Mouse (Mus musculus) hindbrain, embryonic 14.5 days (tissue): ENCODE data around the gene Gng12. TPM values are rescaled to one million over a fixed set of nuclear protein-coding genes. Genes with fewer than 3 reads are reported as not detected.
A peak's percentile ranks its signal among the peaks of the same experiment; 100 is the strongest.
"Not testable (repeated sequence)": the region's sequence is repeated elsewhere in the genome, so short reads cannot be mapped to it uniquely, and the experiment has no call there.

Source experiments
- ATAC-seq: fragments of 200-750 bp; cut with Nextera tagmentation; 2 replicates; pipeline ENCODE4 v1.8.0; 2017; ENCODE audit warnings: moderate number of reproducible peaks, mild to moderate bottlenecking, moderate TSS enrichment, moderate library complexity; ENCODE audit not compliant: low FRiP score
- DNase-seq: peaks from one replicate; pipeline ENCODE4 v3.0.0-alpha.2; 2015; ENCODE audit warnings: low spot score
- H3K27ac ChIP-seq: fragments of 300-500 bp; sonication (generic); 2 replicates; pipeline ENCODE4 v1.5.1; 2014; ENCODE audit warnings: mild to moderate bottlenecking, moderate library complexity
- H3K27me3 ChIP-seq: fragments of 300-500 bp; sonication (generic); 2 replicates; pipeline ENCODE4 v1.6.1; 2014; ENCODE audit warnings: mild to moderate bottlenecking, low read length, mixed read lengths; ENCODE audit not compliant: control insufficient read depth, insufficient read depth
- H3K36me3 ChIP-seq: fragments of 300-500 bp; sonication (generic); replicated peaks from 2 replicates; pipeline ENCODE4 v1.6.1; 2014; ENCODE audit not compliant: control insufficient read depth, insufficient read depth
- H3K4me1 ChIP-seq: fragments of 300-500 bp; sonication (generic); replicated peaks from 2 replicates; pipeline ENCODE4 v1.6.1; 2014; ENCODE audit warnings: antibody characterized with exemption, low read length, mixed read lengths; ENCODE audit not compliant: control insufficient read depth, insufficient read depth
- H3K4me2 ChIP-seq: fragments of 300-500 bp; sonication (generic); replicated peaks from 2 replicates; pipeline ENCODE4 v1.6.1; 2014; ENCODE audit warnings: mild to moderate bottlenecking, moderate library complexity
- H3K4me3 ChIP-seq: fragments of 300-500 bp; sonication (generic); replicated peaks from 2 replicates; pipeline ENCODE4 v1.5.1; 2014; ENCODE audit warnings: mild to moderate bottlenecking, low read length
- H3K9ac ChIP-seq: fragments of 300-500 bp; sonication (generic); 2 replicates; pipeline ENCODE4 v1.6.1; 2014
- H3K9me3 ChIP-seq: fragments of 300-500 bp; sonication (generic); 2 replicates; pipeline ENCODE4 v1.6.1; 2016; ENCODE audit warnings: low read length; ENCODE audit not compliant: control insufficient read depth
- WGBS: fragments of 180-500 bp; shearing (Covaris S2); extraction: QIAGEN DNeasy Blood & Tissue Kit; methylation state at CpG from one replicate; pipeline ENCODE4 v1.1.7; 2014; 5-methylcytosine and 5-hydroxymethylcytosine counted together
- polyA plus RNA-seq: library from polyadenylated mRNA; unstranded; fragments of >200 nt; fragmentation: Nextera tagmentation; extraction: Ambion mirVana; gene quantifications from 2 replicates; pipeline ENCODE4 v1.2.1, GENCODE M21; 2014

The Gng12 gene
- polyA plus RNA-seq, 1 experiment from 2014 or later = 71.2 TPM

DNA sequence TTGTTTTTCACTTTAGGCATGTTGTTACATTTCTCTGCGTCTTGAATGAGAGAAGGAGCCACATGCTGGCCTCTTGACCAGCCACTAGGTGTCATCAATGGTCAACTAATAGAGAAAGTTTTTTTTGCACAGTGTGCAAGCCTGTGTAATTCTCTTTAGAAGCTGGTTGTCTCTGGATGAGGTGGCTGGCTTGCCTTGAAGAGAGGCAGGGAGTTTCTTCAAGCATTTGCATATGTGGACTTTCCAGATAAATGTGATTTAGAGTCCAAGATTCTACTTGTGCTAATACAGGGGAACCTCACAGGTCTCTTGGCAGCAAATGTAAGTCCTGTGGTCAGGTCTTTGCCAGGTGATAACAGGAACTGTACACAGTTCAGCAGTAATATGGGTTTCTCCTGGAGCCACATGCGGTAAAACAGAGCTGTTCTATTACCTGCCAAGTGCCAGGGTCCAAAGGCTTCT lies 66.4 kb downstream of the Gng12 start:
- no peak overlapping the region for H3K4me2 ChIP-seq
- H3K9ac ChIP-seq = no peak overlapping the region
- WGBS = 35% methylated on average over 2 of the region's 2 CpGs
- ATAC-seq (peak; percentile 87), DNase-seq (peak; percentile 84)
- H3K27me3 ChIP-seq = no peaks in the 10 kb centered on the region
- no peak overlapping the region for H3K27ac ChIP-seq
- no peaks in the 10 kb centered on the region for H3K36me3 ChIP-seq
- H3K4me3 ChIP-seq = no peak overlapping the region
- H3K9me3 ChIP-seq = no peaks in the 10 kb centered on the region
- 0 out of 2 replicates have a peak, but pooled peaks cover 4% of the 10 kb centered on the region for H3K4me1 ChIP-seq

DNA sequence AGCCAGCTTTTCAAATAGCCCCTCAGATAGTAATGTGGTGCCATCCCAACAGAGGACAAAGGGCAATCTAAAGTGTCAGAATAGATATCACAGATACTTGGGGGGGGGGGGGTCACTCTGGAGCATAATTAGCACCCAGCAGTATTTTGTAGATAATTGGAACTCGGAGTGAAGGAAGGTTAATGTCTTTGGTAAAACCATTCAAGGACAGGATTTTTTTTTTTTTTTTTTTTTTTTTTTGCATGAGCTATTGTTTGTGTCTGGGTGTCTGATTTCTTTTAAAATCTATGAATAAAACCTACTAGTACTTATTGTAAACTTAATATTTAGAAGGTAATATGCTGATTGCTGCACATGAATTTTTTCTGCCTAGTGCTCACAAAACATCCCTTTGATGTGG lies 66.9 kb downstream of the Gng12 start:
- ATAC-seq = no peak
- Histone ChIP-seq H3K9me3 (no peaks in the 10 kb centered on the region), H3K27me3 (no peaks in the 10 kb centered on the region), H3K4me3 (no peak overlapping the region), H3K4me2 (no peak overlapping the region), H3K9ac (no peak overlapping the region), H3K27ac (no peak overlapping the region), H3K36me3 (no peaks in the 10 kb centered on the region), H3K4me1 (0 out of 2 replicates have a peak, but pooled peaks cover 4% of the 10 kb centered on the region)
- 80% methylated on average over 1 of the region's 1 CpGs for WGBS
- no peak for DNase-seq

DNA sequence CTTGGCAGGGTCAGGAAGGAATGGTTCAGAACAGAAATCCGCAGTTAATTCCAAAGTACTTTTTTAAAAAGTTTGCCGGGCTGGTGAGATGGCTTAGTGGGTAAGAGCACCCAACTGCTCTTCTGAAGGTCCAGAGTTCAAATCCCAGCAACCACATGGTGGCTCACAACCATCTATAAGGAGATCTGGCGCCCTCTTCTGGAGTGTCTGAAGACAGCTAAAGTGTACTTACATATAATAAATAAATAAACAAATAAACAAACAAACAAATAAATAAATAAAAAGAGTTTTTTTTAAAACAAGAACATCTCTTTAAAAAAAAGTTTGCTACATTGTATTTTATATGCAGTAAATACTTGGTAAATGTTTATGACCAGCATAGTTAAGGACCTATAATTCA lies 67.5 kb downstream of the Gng12 start:
- not testable (repeated sequence) for ATAC-seq, H3K4me1 ChIP-seq, H3K4me2 ChIP-seq, H3K36me3 ChIP-seq, H3K27ac ChIP-seq, DNase-seq, H3K4me3 ChIP-seq, H3K9me3 ChIP-seq, H3K9ac ChIP-seq, H3K27me3 ChIP-seq
- WGBS = 90% methylated on average over 3 of the region's 3 CpGs

DNA sequence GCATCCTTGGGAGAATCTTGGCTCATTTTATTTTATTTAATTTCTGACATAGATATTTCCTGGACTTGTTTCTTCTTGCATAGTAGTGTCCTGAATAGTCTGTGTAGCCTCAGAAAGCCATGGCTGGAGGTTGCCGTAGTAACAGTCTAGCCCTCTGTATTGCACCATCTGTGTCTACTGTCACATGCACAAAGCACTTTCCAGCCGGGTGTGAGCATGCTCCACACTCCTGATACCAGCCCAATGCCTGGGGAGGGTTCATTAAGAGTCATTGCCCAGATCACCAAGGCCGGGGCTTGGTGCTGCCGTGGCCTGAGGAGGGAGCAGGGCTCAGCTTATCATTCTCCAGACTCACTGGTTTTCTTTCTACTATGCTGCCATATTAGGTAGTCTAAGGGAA lies 68.0 kb downstream of the Gng12 start:
- Histone ChIP-seq H3K9ac (no peak overlapping the region), H3K4me2 (no peak overlapping the region), H3K27ac (no peak overlapping the region), H3K36me3 (no peaks in the 10 kb centered on the region), H3K4me3 (no peak overlapping the region), H3K4me1 (0 out of 2 replicates have a peak, but pooled peaks cover 4% of the 10 kb centered on the region), H3K27me3 (no peaks in the 10 kb centered on the region), H3K9me3 (no peaks in the 10 kb centered on the region)
- DNase-seq = no peak
- 23% methylated on average over 4 of the region's 4 CpGs for WGBS
- ATAC-seq = peak; percentile 86

DNA sequence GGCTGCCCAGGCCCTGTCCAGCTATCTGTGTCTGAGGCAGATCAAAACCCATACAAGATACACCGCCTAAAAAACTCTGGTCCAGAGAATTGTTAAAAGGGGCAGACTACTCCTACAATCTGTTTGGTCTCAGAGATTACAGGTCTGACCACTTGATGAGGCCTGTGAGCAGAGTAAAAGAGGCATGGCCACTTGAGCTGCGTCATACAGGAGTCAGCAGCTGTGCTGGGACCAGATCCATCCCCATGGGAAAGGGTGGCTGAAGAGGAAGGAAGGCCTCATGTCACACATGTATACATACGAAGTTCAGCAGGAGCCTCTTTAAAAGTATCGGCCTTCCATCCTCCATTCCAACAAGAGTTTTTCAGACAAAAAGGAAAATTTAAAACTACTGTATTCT lies 69.0 kb downstream of the Gng12 start:
- ATAC-seq (no peak), DNase-seq (no peak)
- Histone ChIP-seq H3K36me3 (no peaks in the 10 kb centered on the region), H3K9ac (no peak overlapping the region), H3K4me2 (no peak overlapping the region), H3K4me3 (no peak overlapping the region), H3K27me3 (no peaks in the 10 kb centered on the region), H3K27ac (no peak overlapping the region), H3K4me1 (0 out of 2 replicates have a peak, but pooled peaks cover 4% of the 10 kb centered on the region), H3K9me3 (no peaks in the 10 kb centered on the region)
- WGBS = 78% methylated on average over 4 of the region's 4 CpGs

DNA sequence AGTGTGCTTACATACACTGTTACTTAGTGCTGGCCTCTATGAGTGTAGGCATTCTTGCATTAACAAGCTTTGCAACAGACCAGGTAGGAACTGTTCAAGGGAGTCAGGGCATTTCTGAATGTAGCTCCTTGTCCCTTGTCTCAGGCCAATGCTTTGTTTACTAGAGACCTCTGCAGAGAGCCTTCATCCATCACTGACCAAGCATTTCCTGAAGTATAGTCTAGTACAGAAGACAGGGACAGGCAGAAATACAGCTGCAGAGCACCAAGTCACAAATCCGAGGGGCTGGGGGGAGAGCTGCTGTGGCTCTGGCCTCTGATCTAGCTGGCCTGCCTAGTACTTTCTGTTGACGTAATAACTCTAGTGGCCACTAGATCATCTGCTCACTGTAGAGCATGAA lies 71.6 kb downstream of the Gng12 start:
- H3K27ac ChIP-seq = no peak overlapping the region
- 52% methylated on average over 2 of the region's 2 CpGs for WGBS
- H3K27me3 ChIP-seq = no peaks in the 10 kb centered on the region
- no peak overlapping the region for H3K9ac ChIP-seq
- H3K36me3 ChIP-seq = no peaks in the 10 kb centered on the region
- no peak overlapping the region for H3K4me3 ChIP-seq
- H3K4me2 ChIP-seq = no peak overlapping the region
- ATAC-seq = no peak
- no peak for DNase-seq
- 0 out of 2 replicates have a peak, but pooled peaks cover 4% of the 10 kb centered on the region for H3K4me1 ChIP-seq
- no peaks in the 10 kb centered on the region for H3K9me3 ChIP-seq

DNA sequence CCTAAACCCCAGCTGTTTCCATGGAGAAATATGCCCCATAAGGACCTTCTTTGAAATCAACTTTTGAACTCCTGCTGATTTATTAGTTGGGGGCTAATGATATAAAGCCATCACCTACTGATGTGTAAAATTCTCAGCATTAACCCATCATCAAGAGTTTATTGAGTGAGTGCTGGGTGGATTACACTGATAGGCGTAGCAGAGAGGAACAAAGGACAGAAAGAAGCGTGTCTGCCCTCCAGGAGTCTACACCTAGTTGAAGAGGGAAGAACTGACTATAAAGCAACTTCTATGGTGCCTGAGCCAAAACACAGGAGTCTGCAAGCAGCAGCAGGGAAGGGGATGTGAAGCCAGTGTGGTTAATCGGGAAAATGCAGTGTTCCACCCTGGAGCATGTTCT lies 73.2 kb downstream of the Gng12 start:
- H3K9ac ChIP-seq = no peak overlapping the region
- H3K36me3 ChIP-seq = no peaks in the 10 kb centered on the region
- no peak overlapping the region for H3K4me2 ChIP-seq
- H3K9me3 ChIP-seq = no peaks in the 10 kb centered on the region
- no peak overlapping the region for H3K27ac ChIP-seq
- no peaks in the 10 kb centered on the region for H3K27me3 ChIP-seq
- WGBS = 33% methylated on average over 3 of the region's 3 CpGs
- no peak for ATAC-seq
- 0 out of 2 replicates have a peak, but pooled peaks cover under 1% of the 10 kb centered on the region for H3K4me1 ChIP-seq
- H3K4me3 ChIP-seq = no peak overlapping the region
- DNase-seq = no peak

DNA sequence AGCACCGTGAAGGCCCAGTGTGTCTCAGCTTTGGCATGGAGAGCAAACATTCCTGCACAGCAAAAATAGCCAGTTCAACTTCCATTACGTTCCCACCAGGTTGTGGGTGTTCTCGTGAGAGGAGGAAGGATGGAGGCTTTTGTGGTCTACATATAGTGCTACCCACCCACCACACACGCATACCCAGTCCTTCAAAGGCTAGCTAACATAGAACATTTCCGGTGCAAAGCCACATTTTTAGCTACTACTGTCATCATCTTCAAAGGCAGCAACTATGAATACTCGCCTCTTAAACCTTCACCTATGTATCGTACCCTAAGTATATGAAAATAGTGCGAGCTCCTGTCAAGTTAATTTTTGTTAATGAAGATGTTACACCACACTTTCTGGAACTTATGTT lies 76.1 kb downstream of the Gng12 start:
- no peaks in the 10 kb centered on the region for H3K9me3 ChIP-seq
- H3K36me3 ChIP-seq = no peaks in the 10 kb centered on the region
- no peak overlapping the region for H3K27ac ChIP-seq
- H3K27me3 ChIP-seq = no peaks in the 10 kb centered on the region
- no peak overlapping the region for H3K4me3 ChIP-seq
- H3K4me2 ChIP-seq = no peak overlapping the region
- DNase-seq (no peak), ATAC-seq (no peak)
- H3K9ac ChIP-seq = no peak overlapping the region
- H3K4me1 ChIP-seq = no peaks in the 10 kb centered on the region
- 81% methylated on average over 8 of the region's 8 CpGs for WGBS

DNA sequence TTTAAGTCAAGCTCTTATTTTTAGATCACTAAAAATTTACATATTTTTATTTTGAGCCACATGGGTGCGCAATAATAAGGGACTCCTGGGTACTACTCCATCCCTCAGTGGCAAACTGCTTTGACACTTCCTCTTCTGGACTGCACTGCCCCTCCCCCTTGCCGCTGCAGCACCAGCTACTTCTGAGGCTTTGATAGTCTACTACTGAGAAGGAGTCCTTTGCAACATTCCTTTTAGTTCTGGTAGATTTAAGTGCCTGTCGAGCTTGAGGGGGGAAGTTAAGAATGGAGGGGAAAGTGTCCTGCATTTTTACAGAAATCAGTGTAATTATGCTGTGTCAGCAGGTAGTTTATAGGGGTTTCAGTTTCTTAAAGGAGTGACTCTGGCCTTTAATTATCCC lies 77.0 kb downstream of the Gng12 start:
- H3K4me1 ChIP-seq = no peaks in the 10 kb centered on the region
- H3K27ac ChIP-seq = no peak overlapping the region
- H3K4me2 ChIP-seq = no peak overlapping the region
- no peak for DNase-seq
- H3K9me3 ChIP-seq = no peaks in the 10 kb centered on the region
- H3K36me3 ChIP-seq = no peaks in the 10 kb centered on the region
- no peak for ATAC-seq
- no peaks in the 10 kb centered on the region for H3K27me3 ChIP-seq
- no peak overlapping the region for H3K9ac ChIP-seq
- WGBS = 27% methylated on average over 3 of the region's 3 CpGs
- no peak overlapping the region for H3K4me3 ChIP-seq

DNA sequence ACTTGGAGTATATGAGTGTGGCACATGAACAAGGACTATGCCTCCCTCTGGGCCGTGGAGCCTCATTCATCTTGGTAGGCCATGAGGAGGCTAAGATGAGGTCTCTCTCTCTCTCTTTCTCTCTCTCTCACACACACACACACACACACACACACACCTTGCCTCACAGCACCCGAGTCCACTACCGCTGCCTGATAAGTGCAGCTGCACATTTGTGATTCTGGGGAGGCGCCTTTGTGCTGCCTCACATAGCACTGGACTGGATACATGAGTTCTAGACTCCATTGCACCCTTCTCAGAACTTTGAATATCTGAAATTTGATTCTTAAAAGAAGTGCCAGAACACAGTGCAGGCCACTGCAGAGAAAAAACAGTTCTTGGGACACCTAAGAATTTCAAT lies 79.3 kb downstream of the Gng12 start:
- DNase-seq (no peak), ATAC-seq (no peak)
- no peak overlapping the region for H3K27ac ChIP-seq
- no peaks in the 10 kb centered on the region for H3K9me3 ChIP-seq
- H3K4me1 ChIP-seq = no peaks in the 10 kb centered on the region
- no peak overlapping the region for H3K9ac ChIP-seq
- WGBS = 96% methylated on average over 4 of the region's 4 CpGs
- H3K36me3 ChIP-seq = no peaks in the 10 kb centered on the region
- no peak overlapping the region for H3K4me3 ChIP-seq
- H3K27me3 ChIP-seq = no peaks in the 10 kb centered on the region
- no peak overlapping the region for H3K4me2 ChIP-seq
